Mouse (Mus musculus): ENCODE measurements at regions not wholly inside any gene's neighbourhood (a gene's known extent, or its start where the extent isn't known, plus 50 kb on each side); places are given as distances from the start of the nearest gene placed in this dataset.
"Not testable (repeated sequence)": the region's sequence is repeated elsewhere in the genome, so short reads cannot be mapped to it uniquely, and the experiment has no call there.

DNA sequence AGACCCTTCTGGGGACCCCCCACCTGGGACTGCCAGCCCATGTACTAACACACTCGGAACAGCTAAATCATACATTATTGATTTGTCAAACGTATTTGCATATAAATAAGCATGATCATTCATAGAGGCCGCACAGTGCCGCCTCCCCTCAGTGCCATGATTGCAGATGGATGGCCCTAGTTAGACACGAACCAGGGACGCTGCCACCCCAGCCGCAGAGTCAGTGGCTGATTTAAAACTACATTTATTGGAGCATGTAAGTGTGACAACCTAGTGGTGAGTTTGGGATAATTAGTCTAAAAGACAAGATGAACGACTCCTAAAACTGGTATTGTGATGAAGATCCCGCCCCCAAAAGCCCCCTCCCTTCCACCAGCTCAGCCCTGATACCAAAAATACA is 138.3 kb upstream of the Top1 start:
- DNase-seq (ENCODE audit: low spot score), result no peak

DNA sequence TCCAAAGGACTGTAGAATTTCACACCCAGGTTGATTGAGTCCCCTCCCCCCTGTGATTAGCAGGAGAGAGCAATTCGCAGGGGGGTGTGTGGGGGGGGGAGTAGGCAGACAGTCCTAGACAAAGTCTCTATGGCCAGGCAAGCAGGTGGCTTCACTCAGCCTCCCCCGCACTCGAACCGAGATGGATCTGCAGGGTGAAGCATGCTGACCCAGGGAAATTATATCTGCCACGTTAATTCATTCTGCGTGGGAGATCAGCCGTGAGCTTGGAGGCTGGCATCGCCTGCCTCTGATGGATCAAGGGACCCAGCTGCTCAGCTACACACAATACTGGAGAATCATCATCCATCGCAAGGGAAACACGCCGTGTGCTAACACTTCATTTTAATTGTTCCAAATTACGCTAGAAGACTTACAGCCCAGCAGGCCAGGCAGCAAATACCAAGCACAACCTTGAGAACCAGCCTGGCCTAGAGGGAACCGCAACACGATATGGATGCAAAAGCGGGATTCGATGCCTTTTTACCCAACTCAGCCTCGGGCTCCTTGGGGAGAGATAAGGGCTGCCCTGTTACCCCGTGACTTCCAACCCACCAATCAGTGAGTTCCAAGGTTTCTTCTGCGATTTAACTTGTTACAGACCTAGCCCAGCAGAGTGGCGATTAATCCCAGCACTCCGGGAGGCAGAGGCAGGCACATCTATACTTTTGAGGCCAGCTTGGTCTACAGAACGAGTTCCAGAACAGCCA is 137.7 kb upstream of the Top1 start:
- no peak for DNase-seq (ENCODE audit: low spot score)

DNA sequence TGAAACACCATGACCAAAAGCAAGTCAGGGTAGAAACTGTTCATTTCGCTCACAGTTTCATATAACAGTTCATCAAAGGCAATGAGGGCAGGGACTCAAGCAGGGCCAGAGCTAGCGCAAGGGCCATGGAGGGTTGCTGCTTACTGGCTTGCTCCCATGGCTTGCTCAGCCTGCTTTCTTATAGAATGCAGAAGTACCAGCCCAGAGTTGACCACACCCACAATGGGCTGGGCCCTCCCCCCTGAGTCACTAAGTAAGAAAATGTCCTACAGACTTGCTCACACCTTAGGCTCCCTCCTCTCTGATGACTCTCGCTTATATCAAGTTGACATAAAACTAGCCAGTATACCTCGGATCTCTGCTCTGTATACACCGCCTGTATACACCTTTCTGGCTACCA is 135.5 kb upstream of the Top1 start:
- no peak for DNase-seq (ENCODE audit: low spot score)

DNA sequence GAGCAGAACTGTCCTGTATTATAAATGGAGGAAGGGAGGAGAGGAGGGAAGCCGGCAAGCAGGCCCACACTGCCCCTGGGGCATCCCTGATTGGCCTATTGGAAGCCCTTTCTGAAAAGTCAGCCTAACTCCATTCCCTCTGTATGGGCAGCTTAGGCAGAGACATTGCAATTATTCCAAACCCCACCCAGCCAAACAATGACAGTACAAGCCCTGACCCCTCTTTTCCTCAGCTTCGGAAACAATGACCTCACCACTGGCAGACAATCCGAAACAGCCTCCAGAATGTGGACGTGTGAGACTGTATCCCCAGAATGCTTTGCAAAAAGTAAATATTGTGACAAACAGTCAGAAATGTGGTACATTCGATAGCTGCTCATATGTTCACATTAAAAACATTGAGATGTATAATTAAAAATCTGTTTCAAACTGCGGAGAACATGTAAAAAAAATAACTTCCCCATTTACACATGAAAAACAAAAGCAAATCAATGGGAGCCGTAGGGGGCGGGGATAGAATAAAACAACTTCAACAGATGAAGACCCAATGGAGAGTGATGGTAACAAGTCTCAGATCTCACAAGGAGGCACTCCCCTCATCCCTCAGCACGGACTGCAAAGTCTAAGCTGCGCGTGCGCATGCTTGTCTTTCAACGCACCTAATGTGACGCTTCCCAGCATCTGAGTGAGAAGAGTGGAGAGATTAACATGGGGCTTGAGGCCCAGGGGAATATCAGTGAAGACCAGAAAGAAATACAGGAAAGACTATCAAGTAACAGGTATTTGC is 134.9 kb upstream of the Top1 start:
- DNase-seq (ENCODE audit: low spot score), result no peak

DNA sequence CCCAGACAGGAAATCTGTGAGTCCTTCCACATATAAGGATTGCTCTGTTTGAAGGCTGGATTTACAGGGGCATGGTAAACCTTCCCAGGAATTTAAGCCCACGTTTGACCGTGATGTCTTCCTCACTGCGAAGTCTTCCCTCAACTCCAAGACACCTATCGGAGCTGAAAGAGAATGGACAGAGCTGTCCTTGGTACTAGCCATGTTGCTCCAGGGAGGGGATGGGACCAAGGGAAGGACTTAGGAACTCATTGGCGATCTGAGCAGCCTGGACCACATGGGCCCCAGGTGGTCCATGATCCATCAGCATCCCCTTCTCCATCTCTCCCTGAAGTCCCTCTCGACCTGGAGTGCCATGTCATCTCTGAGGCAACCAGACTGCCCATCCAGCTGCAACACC is 130.1 kb upstream of the Top1 start:
- DNase-seq (ENCODE audit: low spot score), result no peak

DNA sequence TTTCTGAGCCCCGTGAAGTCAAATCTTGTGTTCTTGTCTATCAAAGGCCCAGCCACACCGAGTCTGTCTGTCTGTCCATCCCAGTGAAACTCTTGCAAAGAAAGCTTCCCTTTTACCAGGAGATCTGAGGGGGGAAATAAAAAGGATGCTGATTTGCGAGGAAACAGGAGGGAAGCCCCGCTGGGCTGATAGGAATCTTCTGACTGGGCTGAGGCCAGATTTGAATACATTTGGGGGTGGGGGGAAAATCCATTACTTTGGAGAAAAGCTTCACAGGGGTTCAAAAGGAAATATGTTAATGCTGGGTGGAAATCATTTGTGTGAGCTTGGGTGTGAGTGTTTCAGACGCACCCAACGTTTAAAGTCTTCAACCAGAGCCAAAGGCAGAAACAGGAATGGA is 129.2 kb upstream of the Top1 start:
- no peak for DNase-seq (ENCODE audit: low spot score)

DNA sequence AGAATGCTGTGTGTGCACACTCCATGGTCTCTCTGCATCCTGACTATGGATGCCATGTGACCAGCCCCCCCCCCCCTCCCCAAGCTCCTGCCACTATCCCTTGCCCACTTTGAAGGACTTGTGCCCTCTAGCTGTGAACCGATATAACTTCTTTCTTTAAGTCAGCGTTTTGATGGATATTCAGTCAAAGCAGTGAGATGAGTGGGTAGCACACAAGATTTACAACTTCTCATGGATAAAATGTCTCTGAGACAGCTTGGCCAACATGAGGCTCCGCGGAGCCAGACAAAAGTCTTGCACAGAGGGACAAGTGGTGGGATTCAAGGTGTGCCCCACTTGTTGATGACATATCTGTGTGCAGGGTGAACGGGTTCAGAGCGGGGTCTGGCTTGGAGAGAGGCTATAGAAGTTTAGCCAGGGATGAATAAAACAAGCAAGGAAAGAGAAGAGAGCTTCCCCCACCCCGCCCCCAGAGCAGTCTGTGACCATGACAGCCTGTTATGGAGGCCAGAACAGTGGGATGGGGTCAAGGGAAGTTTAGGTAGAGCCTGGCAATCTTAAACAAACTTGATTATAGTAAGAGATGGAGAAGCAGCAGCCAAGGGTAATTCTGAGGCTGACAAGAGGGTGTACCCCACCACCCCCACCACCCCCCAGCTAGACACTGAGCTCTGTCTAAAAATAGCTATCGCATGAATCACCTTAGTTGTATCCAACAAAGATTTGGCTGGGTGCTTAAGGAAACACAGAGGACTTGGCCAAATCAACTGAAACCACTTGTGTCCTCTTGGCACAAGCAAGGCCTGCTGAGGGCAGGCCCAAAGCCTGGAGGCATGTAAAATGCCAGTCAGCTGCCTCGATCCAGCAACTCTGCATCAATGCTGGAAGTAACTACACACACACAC is 120.1 kb upstream of the Top1 start:
- DNase-seq (ENCODE audit: low spot score), result no peak

DNA sequence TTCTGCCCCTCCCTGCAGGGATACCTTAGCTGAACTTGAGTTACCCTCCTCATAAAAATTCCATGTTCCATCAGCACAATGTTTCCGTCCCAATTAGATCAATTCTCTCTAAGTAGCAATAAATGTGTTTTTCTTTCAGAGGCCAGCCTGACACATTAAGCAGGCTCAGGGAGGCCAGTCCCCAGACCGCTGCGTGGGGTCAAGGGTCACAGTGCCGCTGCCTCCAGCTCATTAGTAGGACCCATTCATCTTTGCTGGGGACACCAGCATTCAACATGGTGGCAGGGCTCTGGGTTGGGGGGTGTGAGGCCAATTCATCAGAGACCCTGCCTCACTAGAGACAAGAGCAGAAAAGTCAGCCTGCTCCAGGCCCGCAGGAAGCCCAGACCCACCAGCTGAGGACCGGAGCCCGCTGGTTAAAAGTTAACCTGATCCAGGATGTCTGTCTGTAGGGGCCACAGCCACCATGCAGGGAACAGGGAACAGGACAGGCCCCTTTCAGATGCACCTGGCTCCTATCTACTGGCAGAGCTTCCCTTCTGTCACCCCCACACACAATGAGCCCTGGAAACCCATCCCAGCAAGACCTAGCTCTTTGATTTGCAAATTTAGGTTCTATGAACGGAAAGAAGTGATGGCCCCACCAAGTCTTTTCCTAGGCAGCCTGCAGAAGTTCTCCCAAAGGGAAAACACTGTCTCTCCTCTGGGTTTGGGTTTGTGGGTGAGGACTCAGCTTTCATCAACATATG is 119.1 kb upstream of the Top1 start:
- DNase-seq (ENCODE audit: low spot score), result no peak

DNA sequence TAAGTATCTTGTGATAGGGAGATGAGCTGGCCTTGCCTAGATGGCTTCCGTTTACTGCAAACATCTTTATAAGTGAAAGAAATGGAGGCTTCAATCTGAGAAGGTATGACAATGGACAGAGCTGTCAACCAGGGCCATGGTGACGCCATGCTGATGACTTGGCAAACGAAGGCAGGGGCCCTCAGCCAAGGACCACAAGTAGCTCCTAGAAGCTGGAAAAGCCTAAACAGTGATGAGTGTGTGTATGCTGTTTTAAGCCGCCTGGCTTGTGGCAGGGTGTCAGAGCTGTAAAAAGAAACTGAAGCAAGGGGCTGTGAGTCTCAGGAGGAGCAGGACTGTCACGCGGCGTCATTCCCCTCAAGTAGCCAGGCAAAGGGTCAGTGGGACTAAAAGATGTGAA is 116.4 kb upstream of the Top1 start:
- DNase-seq (ENCODE audit: low spot score), result no peak

DNA sequence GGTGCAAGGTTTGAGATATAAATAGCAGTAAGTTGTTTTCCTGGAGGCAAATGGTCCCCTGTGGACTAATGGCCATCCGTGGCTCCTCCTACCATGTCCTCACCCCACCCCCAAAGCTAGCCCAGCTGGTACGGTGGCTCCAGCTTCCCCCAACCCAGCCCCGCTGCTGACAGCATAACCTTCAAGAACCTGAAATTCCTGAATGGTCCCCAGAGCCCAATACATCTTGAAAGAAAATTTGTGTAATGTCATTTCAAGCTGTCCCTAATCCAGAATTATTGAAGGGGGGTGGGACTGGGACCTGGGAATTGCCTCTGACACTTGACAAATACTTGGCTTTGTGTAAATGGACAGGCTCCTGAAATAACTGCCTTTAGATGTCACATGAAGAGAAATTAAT is 115.3 kb upstream of the Top1 start:
- no peak for DNase-seq (ENCODE audit: low spot score)

DNA sequence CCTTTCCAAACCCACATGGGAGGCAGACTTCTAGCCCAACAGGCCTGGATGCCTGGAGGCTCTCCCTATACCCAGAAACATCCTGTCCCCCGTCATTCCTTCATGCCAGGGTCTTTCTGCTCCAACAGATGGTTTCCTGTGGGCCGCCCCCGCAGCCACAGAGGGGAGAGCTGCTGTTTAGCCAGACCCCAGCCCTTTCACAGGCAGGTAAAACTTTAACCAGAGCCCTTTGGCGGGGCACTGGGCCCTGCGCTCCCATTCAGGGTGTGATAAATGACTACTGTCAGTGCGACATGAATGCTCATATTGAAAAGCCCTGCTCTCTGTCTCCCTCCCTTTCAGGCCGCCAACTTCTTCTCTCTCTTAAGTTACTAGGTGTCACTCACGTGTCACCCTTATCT is 108.4 kb upstream of the Top1 start:
- peak; percentile 23 for DNase-seq (ENCODE audit: low spot score)

DNA sequence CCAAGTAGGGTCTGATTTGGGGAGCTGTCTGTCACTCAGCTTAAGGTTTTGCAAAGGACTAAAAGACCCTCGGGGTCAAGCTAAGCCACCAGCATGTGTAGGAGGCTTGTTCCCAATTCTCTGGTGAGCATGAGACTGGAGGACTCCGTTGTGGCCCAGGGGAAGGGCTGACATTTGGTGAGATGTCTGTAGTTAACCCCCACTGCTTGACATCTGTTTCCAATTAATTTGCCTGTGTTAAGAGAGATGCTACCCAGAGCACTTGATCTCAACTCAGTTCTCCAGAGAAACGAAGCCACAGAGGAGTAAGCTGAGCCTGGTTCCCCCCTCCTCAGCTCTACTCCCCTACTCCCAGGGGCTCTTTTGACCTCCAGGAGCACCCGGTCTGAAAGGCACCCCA is 100.2 kb upstream of the Top1 start:
- DNase-seq (ENCODE audit: low spot score), result no peak

DNA sequence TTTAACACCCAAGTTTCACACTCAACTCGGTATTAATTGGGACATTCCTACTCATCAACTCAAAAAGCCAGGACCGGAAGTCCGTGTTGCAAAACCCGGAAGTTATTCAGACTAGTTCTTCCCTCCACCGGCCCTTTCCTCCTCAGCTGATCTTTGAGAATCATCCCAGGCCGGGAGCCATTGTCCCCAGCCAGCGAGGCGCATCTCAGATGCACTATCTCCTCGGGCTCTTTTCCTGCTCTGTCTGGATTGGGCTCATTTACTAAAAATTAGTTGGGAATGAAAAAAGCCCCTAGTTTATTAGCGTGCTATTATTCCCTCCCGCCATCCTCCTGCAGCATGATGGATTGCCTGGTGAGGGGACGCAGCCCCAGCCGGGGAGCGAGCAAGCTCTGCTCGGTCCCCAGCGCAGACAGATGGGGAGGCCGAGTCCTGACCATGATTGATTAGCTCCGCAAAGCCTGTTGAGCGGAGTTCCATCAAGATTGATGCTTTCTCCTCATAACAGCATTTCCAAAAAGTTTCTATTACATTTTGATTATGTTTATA is 93.5 kb upstream of the Top1 start:
- DNase-seq (ENCODE audit: low spot score), result no peak

DNA sequence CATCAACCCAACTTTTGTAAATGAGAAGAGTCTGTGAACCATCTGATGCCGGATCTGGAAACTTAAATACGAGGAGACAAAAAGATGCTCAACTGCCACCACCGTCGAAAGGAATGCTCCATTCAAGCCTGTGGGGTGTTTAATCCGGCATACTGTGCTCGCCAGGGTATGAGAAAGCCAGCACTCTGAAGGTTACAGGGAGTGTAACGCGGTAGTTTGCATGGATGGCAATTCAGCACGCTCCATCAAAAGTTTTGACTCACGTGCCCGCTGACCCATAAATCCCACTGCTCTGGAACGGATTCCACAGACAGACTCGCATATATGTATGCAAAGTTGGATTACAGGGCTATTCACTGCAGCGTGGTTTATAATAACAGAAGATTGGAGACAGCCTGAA is 84.0 kb upstream of the Top1 start:
- DNase-seq (ENCODE audit: low spot score), result no peak

DNA sequence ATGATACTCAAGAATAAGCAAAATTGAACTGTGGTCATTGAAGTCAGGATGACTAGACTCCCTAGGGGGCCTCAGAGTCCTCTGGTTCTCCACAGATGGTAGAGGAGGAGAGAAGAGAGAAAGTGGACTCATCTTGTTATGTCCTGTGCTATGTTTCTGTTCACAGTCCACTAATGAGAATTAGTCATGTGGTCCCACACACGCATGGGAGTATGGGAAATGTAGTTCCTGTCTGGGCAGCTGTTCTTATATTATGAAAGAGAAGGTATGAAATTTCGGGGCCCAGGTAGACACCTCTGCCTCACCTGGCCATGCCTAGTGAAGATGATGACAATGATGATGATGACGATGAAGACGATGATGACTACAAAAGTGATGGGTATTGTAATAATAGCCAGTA is 77.9 kb upstream of the Top1 start:
- no peak for DNase-seq (ENCODE audit: low spot score)

DNA sequence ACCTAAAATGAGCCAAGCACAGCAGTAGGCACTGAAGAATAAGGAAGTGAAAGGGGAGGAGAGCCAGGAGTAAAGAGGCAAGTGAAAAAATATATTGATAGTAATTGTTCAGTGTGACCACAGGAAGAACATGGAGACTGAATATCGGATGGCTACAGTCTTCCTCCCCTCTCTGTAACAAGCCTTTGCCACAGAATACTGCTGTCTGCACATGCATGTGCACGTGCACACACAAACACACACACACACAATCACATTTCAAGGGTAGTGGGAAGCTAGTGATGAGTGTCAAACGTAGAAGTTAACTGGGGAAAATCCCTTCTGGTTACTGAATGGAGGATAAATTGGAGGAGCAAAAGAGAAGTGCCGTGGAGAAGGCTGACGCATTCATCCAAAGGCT is 76.2 kb upstream of the Top1 start:
- no peak for DNase-seq (ENCODE audit: low spot score)

DNA sequence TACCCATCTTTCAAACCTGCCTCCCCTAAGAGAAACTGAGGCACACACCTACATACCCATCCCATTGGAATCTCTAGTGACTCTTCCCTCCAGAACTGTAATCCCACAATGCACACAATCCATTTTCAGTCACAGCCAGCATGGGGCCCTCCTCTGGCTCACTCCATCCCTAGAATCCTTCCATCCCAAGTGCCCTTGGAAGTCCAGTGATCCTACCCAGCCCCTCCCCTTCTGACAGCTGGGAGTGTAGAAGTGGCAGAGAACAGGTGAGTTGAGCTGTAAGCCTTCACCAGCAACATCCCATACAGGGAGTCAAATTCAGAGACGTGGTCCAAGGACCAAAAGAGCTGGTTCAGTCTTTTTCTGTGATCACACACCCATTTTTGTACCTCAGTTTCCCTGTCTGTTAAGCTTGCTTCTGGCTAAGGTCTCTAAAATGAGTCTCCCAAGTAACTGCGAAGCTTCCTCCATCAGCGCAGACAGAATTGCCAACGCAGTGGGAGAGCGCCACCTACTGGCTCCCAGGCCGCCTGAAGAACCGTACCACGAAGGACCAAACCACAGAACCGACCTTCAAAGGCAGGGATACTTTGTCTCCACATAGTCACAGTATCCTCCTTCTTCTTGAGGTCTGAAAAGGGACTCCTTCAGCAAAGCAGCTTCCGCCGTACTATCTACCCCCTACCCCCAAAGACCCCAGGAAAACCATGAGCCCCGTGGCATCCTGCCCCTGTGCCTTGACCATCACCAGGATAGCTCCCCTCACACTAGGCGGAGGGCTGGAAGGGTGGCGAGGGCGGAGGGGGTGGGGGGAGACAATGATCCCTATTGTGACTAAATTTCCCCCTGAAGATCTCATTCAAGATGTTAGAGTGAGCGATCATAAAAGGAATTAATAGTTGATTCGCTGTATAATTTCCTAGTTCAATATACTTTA is 67.0 kb upstream of the Top1 start:
- DNase-seq (ENCODE audit: low spot score), result peak; percentile 84

DNA sequence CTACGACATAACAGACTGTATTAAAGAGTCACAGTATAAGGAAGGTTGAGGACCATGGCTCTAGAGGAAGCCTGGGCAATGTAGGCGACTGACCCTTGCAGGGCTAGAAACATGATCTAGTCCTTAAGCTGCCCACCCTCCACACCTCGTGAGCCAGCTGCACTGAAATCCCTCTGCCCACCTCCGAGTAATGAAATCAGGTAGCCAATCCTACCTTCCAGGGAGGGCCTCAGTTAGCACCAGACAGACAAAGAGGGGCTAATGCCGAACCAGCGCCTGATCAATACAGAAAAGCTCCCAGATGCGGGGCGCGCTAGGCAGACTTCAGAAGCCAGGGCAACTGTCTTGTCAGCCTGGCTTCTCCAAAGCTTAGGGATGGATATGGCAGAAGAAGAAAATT is 65.4 kb upstream of the Top1 start:
- DNase-seq (ENCODE audit: low spot score), result no peak

DNA sequence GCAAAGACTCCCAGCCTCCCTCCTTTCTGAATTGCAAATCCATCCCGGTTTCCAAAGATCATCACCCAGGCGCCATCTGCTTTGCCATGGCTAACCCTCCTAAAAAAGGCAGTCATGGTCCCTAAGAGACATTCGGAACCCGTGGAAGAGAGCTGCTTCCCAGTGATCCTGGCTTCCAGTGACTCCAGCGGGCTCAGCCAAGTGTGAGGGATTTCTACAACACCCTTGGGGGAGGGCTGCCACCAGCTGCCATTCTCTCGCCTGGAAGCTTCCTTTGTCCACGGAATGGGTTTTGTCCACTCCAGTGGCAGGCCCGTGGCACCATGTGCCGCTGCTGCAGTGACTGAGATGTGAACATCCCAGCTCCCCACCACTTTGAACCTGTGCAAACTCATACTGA is 64.7 kb upstream of the Top1 start:
- no peak for DNase-seq (ENCODE audit: low spot score)

DNA sequence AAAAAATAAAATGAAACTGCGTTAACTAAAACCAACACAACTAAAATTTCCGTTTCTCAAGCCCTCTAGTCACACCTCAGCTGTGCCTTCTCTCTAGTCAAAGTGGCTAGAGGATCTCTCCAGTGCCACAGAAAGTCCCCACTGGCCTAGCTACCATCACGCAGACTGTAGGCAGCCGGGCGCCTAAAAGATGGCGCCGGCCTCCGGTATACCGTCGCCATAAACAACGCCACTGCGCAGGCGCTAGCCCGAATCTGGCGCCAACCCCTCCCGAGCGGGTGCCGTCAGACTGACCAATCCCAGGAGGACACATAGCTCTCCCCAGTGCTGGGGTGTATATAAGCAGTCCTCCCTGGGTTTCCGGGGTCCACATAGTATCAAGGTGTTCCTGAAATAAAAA is 62.7 kb upstream of the Top1 start:
- DNase-seq (ENCODE audit: low spot score), result not testable (repeated sequence)

DNA sequence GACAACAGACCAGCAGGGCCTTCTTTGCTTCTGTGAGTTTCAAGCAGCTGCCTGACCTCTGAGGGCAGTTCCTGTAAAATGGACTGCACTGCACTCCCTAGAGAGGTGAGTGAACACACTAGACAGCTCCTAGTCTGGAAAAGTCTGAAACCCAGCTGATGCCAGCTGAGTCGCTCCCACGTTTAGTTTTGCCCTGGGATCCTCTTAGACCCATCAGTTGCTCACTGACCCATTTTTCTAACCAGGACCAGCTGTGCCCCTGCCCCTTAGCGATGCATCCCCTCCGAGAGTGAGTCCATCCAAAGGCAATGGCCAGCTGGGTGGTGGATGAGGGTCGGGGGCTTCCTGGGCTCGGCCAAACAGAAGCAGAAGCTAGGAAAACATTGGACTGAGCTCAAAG is 62.2 kb upstream of the Top1 start:
- no peak for DNase-seq (ENCODE audit: low spot score)
